Mouse (Mus musculus) central nervous system, embryonic 14 days (tissue): ENCODE results near the gene Plcl1. TPM values are rescaled to one million over a fixed set of nuclear protein-coding genes. Genes with fewer than 3 reads are reported as not detected.

ENCODE experiments used
- polyA plus RNA-seq: library from polyadenylated mRNA; depleted of rRNA; stranded (reverse); fragments of >200 nt; gene quantifications from 2 replicates; pipeline ENCODE4 v1.2.3, GENCODE M21; 2012; rRNA removed

Plcl1 gene
- 4.1 and 4.4 TPM in 2 replicates for polyA plus RNA-seq

GRCm38 (mm10) chr1:55405272-55406022 is at the start of gene Plcl1:
Gene Plcl1, plus strand, starts transcription at chr1:55405921.

GRCm38 (mm10) chr1:55363044-55363565 is 42.6 kb upstream of the Plcl1 start, which contains the start of gene Boll:
Gene Boll, minus strand, starts transcription at chr1:55363469.

Other genes with a start within 250 kb of the Plcl1 start
- gene Rftn2, start 179.1 kb upstream of the Plcl1 start, polyA plus RNA-seq: 9.3 and 10.9 TPM in 2 replicates
- gene Mars2, start 168.7 kb upstream of the Plcl1 start, polyA plus RNA-seq: 3.4 and 3.7 TPM in 2 replicates
- 0.14 and 0.15 TPM in 2 replicates for gene Boll, start 42.5 kb upstream of the Plcl1 start, polyA plus RNA-seq